Mouse (Mus musculus) ES-E14 (cell line): Measurements from ENCODE around the gene Ifi27. TPM values are rescaled to one million over a fixed set of nuclear protein-coding genes. Genes with fewer than 3 reads are reported as not detected.
"Not testable (repeated sequence)": the region's sequence is repeated elsewhere in the genome, so short reads cannot be mapped to it uniquely, and the experiment has no call there.

ENCODE experiments used
- DNase-seq: peaks from one replicate; pipeline ENCODE4 v3.0.0-alpha.2; 2013; ENCODE audit warnings: low read depth, low spot score
- H3K27ac ChIP-seq: 2 replicates; pipeline ENCODE4 v1.5.1; 2012; ENCODE audit warnings: low read depth, mild to moderate bottlenecking, low read length, moderate library complexity, mixed read lengths; ENCODE audit not compliant: poor library complexity, insufficient read depth, severe bottlenecking
- H3K36me3 ChIP-seq: 2 replicates; pipeline ENCODE4 v1.6.1; 2012; ENCODE audit warnings: mild to moderate bottlenecking, low read length, moderate library complexity, mixed read lengths; ENCODE audit not compliant: control insufficient read depth, poor library complexity, insufficient read depth, severe bottlenecking
- H3K4me1 ChIP-seq, 2 experiments: fragments of 150-350 bp in 1 of 2; sonication (generic) in 1 of 2; 2 replicates each; pipeline ENCODE4 v1.6.1; 2012; ENCODE audit warnings: low read length in 2 of 2, mild to moderate bottlenecking in 1 of 2, mixed read lengths in 1 of 2; ENCODE audit not compliant: control insufficient read depth in 2 of 2, insufficient read depth in 2 of 2, poor library complexity in 1 of 2
- H3K4me3 ChIP-seq, 2 experiments: fragments of 150-350 bp in 1 of 2; sonication (generic) in 1 of 2; 2 replicates each; pipeline ENCODE4 v1.5.1; 2012; ENCODE audit warnings: low read length in 2 of 2, low read depth in 1 of 2, mild to moderate bottlenecking in 1 of 2, mixed read lengths in 1 of 2; ENCODE audit not compliant: insufficient read depth in 1 of 2, poor library complexity in 1 of 2, severe bottlenecking in 1 of 2
- H3K9ac ChIP-seq: 2 replicates; pipeline ENCODE4 v1.6.1; 2012; ENCODE audit warnings: low read depth, mild to moderate bottlenecking, low read length, mixed read lengths; ENCODE audit not compliant: poor library complexity, insufficient read depth, severe bottlenecking
- H3K9me3 ChIP-seq: fragments of 150-350 bp; sonication (generic); 2 replicates; pipeline ENCODE4 v1.6.1; 2012; ENCODE audit warnings: low read depth, mild to moderate bottlenecking, low read length; ENCODE audit not compliant: control insufficient read depth, insufficient read depth
- CHD2 ChIP-seq: IDR thresholded peaks from 2 replicates; pipeline ENCODE4 v1.6.1; 2014; ENCODE audit warnings: mild to moderate bottlenecking, low read depth, low read length, inconsistent platforms
- HCFC1 ChIP-seq: IDR thresholded peaks from 2 replicates; pipeline ENCODE4 v1.6.1; 2012; ENCODE audit warnings: low read length, inconsistent platforms, borderline replicate concordance; ENCODE audit not compliant: insufficient read depth
- MAFK ChIP-seq: IDR thresholded peaks from 2 replicates; pipeline ENCODE4 v1.6.1; 2014; ENCODE audit warnings: mild to moderate bottlenecking, low read depth, low read length, inconsistent platforms; ENCODE audit not compliant: insufficient read depth
- ZC3H11A ChIP-seq: IDR thresholded peaks from 2 replicates; pipeline ENCODE4 v1.6.1; 2012; ENCODE audit warnings: low read depth, mild to moderate bottlenecking, inconsistent platforms, low read length, borderline replicate concordance
- ZNF384 ChIP-seq: IDR thresholded peaks from 2 replicates; pipeline ENCODE4 v1.6.1; 2012; ENCODE audit warnings: low read depth, low read length, inconsistent platforms
- in situ Hi-C, 2 experiments: fragments of 600-800 bp; cut with MboI; formaldehyde crosslinking; loops; one replicate each; pipeline ENCODE4 v1.15.1; 2025; ENCODE audit warnings: low sequenced_read_pairs in 2 of 2, inconsistent platforms in 1 of 2; ENCODE audit not compliant: unreplicated experiment in 2 of 2
- total RNA-seq: library from RNA; depleted of rRNA; stranded (reverse); fragments of 300-350 nt; gene quantifications from 2 replicates; pipeline ENCODE4 v1.2.3, GENCODE M21; 2012

The Ifi27 gene
- total RNA-seq, 1 experiment, result 2.1 TPM

DNA sequence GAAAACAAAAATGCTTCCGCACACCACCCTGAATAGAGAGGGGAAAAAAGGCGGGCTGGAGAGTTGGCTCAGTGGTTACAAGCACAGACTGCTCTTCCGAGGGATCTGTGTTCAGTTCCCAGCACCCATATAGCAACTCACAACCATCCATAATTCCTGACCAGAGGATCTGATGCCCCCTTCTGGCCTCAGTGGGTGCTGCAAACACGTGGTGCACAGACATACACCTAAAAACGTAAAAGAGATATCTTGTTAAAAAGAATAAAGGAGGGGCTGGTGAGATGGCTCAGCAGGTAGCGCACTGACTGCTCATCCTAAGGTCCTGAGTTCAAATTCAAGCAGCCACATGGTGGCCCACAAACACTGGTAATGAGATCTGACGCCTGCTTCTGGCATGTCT, 7.3 kb upstream of the Ifi27 start:
- peaks cover 10% of the 10 kb centered on the region for H3K36me3 ChIP-seq
- in situ Hi-C loops, result no loop called here
- no peak overlapping the region for H3K4me3 ChIP-seq
- no peak for TF ChIP-seq MAFK
- no peak for TF ChIP-seq ZNF384
- H3K9me3 ChIP-seq, result no peaks in the 10 kb centered on the region
- no peak overlapping the region for H3K27ac ChIP-seq
- DNase-seq, result no peak
- H3K9ac ChIP-seq, result no peak overlapping the region
- H3K4me1 ChIP-seq, result peaks cover 4 to 7% of the 10 kb centered on the region in 2 experiments

DNA sequence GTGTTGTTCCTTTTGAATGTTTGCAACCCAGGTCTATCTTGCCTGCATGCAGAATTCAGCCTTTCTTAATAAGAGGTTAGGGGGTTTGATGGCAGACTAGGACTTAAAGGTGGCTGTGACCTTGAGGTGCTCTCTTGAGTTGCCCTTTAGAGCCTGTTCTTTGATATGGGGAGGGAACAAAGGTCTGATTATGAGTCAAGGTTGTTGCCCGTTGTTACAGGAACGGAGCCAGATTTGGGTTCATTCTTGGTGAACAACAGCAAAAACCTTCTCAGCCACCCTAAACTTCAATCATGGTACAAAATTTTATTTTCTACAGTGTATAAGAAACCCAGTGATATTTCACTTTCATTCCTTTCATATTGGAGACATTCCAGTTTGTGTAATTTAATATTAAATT, 581 bp upstream of the Ifi27 start:
- TF ChIP-seq MAFK, result no peak
- Histone ChIP-seq H3K4me1 (peaks cover 0 to 4% of the 10 kb centered on the region in 2 experiments; a peak in 1 of 4 replicates), H3K9ac (no peak overlapping the region), H3K27ac (no peak overlapping the region), H3K4me3 (no peak overlapping the region), H3K9me3 (no peaks in the 10 kb centered on the region), H3K36me3 (no peaks in the 10 kb centered on the region)
- no peak for DNase-seq
- in situ Hi-C loops, result no loop called here

DNA sequence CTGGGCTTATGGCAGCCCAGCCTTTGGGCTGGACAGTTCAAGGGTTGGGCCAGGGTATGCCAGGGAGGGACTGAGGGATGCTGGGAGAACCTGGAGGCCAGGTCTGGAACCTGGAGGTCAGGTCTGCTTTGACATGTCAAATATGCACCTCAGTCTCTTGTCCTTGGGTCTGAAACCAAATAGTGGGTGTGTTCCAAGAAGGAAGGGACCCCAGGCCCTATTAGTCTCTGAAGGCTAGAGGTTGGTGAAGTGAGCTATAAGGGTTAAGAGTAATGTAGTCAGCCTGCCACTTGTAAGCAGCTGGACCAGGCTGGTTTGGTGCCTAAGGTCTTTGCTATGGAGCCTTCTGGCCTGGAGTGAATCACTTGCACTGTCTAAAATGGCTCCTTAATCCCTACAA, 850 bp downstream of the Ifi27 start:
- no peak overlapping the region for H3K9ac ChIP-seq
- no peaks in the 10 kb centered on the region for H3K36me3 ChIP-seq
- peaks cover 0 to 4% of the 10 kb centered on the region in 2 experiments; a peak in 1 of 4 replicates for H3K4me1 ChIP-seq
- DNase-seq, result no peak
- no peak overlapping the region for H3K4me3 ChIP-seq
- in situ Hi-C loops, result no loop called here
- H3K9me3 ChIP-seq, result no peaks in the 10 kb centered on the region
- TF ChIP-seq HCFC1 (no peak), ZNF384 (no peak), ZC3H11A (no peak), MAFK (no peak), CHD2 (no peak)
- no peak overlapping the region for H3K27ac ChIP-seq

DNA sequence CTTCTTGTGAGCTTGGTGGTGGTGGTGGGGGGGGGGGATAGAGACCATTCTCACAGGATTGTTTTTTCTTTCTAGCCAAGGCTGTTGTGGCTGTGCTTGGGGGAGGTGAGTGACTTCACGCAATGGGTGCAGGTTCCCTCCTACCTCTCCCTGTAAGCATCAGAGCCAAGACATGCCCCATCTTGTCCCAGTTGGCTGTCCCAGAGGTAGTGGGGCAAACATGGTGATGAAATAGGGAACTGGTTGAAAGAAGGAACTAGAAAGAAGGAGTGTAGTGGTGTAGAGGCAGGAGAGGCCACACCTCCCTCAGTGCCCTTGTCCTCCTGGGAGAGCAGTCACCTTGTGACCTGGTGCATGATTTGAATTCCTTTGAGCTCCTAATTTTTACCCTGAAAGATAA, 3.6 kb downstream of the Ifi27 start:
- DNase-seq, result no peak

DNA sequence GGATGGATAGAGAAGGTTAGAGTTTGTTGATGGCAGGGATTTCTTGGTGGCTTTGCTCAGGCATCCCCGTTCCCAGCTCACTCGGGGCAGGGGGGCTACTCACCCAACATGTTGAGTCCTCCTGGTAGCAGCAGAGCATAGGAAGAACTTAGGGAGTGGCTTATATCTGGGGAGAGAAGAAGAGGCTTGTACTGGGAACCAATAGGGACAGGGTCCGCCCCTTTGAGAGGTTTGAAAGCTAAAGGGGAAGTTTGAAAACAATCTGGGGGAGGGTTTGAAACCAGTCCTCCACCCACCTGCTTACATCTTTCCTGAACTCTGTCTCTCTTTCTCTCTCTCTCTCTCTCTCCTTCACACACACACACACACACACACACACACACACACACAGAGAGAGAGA, 9.5 kb downstream of the Ifi27 start, which contains the start of gene Ifi27l2a:
Gene Ifi27l2a, minus strand, starts transcription at position 157 of the 400 bp plus-strand sequence.
- Histone ChIP-seq H3K4me3 (no peak within 1 kb of the TSS), H3K9ac (no peak within 1 kb of the TSS), H3K27ac (no peak within 1 kb of the TSS), H3K9me3 (no peaks in the 10 kb centered on the region), H3K36me3 (no peaks in the 10 kb centered on the region), H3K4me1 (no peaks in the 10 kb centered on the region)
- in situ Hi-C loops, result no loop called here
- no peak for DNase-seq
- TF ChIP-seq CHD2 (no peak), HCFC1 (no peak), ZC3H11A (no peak), MAFK (no peak), ZNF384 (no peak)

More for the DNA sequence above, 3.6 kb downstream of the Ifi27 start:
- Histone ChIP-seq H3K27ac (no peak overlapping the region), H3K9me3 (no peaks in the 10 kb centered on the region), H3K4me1 (peaks cover 0 to 4% of the 10 kb centered on the region in 2 experiments; a peak in 1 of 4 replicates), H3K9ac (no peak overlapping the region), H3K36me3 (no peaks in the 10 kb centered on the region), H3K4me3 (no peak overlapping the region)
- no peak for TF ChIP-seq MAFK
- in situ Hi-C loops, result no loop called here

DNA sequence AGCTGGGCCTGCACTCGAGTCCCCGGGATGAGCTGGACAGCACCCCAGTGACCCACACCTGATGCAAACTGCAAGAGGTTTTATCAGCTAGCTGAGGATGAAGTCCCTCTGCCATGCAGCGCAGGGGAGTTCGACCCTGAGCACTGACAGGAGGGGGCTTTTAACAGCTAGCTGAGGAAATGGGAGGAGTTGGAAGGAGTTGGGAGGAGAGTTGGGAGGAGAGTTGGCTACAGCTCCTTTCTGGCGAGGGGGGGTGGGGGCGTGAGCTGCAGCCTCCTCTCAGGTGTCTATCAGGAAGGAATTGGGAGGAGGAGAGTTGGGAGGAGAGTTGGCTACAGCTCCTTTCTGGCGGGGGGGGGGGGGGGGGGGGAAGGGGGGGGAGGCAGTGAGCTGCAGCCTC, 10.2 kb downstream of the Ifi27 start:
- H3K4me1 ChIP-seq, H3K4me3 ChIP-seq, H3K36me3 ChIP-seq, H3K9ac ChIP-seq, H3K9me3 ChIP-seq, in situ Hi-C loops, DNase-seq, H3K27ac ChIP-seq: not testable (repeated sequence)
